Mouse (Mus musculus) spleen, adult 2 months (tissue): Measurements from ENCODE around the gene Golph3l. TPM values are rescaled to one million over a fixed set of nuclear protein-coding genes. Genes with fewer than 3 reads are reported as not detected.

ENCODE experiments used
- DNase-seq, 2 experiments: peaks; one replicate each; pipeline versions ENCODE4 v3.0.0 to v3.0.0-alpha.2; 2012 to 2021; ENCODE audit warnings: low spot score in 2 of 2, low read depth in 1 of 2
- H3K27ac ChIP-seq: fragments of 200-500 bp; 2 replicates; pipeline ENCODE4 v1.5.1; 2012; ENCODE audit warnings: low read length, inconsistent platforms; ENCODE audit not compliant: insufficient read depth
- H3K27me3 ChIP-seq: fragments of 200-500 bp; 2 replicates; pipeline ENCODE4 v1.6.1; 2012; ENCODE audit warnings: mild to moderate bottlenecking, moderate library complexity, low read length, inconsistent platforms; ENCODE audit not compliant: control insufficient read depth, insufficient read depth
- H3K36me3 ChIP-seq: fragments of 200-500 bp; 2 replicates; pipeline ENCODE4 v1.6.1; 2012; ENCODE audit warnings: mild to moderate bottlenecking, low read length, inconsistent platforms; ENCODE audit not compliant: control insufficient read depth, insufficient read depth
- H3K4me1 ChIP-seq: fragments of 200-500 bp; 2 replicates; pipeline ENCODE4 v1.6.1; 2011; ENCODE audit warnings: inconsistent platforms; ENCODE audit not compliant: control insufficient read depth, insufficient read depth, insufficient read length
- H3K4me3 ChIP-seq: fragments of 200-500 bp; 2 replicates; pipeline ENCODE4 v1.5.1; 2011; ENCODE audit warnings: mild to moderate bottlenecking, inconsistent platforms; ENCODE audit not compliant: insufficient read depth, insufficient read length; ENCODE audit errors: extremely low read depth
- CTCF ChIP-seq: fragments of 200-500 bp; IDR thresholded peaks from 2 replicates; pipeline ENCODE4 v1.5.1; 2011; ENCODE audit warnings: mild to moderate bottlenecking, inconsistent platforms; ENCODE audit not compliant: insufficient read depth, insufficient read length, insufficient replicate concordance; ENCODE audit errors: extremely low read depth
- POLR2A ChIP-seq: fragments of 200-500 bp; IDR thresholded peaks from 2 replicates; pipeline ENCODE4 v1.6.1; 2011; ENCODE audit warnings: low read depth, low read length, inconsistent platforms
- WGBS: fragments of 180-500 bp; shearing (Covaris S2); methylation state at CpG from one replicate; pipeline ENCODE4 v1.1.7; 2018; 5-methylcytosine and 5-hydroxymethylcytosine counted together
- polyA plus RNA-seq: library from polyadenylated mRNA; depleted of rRNA; stranded (reverse); fragments of >200 nt; gene quantifications from 2 replicates; pipeline ENCODE4 v1.2.3, GENCODE M21; 2012

Golph3l gene
- polyA plus RNA-seq, 1 experiment, result 3.8 TPM

DNA sequence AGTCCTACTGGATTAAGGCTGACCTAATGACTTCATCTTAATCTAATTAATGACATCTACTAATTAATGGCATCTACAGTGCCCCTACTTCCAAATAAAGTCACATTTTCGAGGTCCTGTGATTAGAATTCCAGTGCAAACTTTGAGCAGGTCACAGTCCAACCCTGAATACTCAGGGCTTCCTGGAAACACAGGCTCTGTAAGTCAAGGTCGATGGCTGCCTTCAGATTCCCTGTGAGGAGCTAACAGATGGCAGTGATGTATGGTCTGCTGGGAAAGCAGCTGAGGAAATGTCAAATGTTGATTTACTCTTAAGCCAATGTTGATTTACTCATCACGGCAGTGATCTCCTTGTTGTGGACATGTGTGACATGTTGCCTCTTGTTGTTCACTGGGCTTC is 34.7 kb upstream of the Golph3l start:
- DNase-seq, result no peak

DNA sequence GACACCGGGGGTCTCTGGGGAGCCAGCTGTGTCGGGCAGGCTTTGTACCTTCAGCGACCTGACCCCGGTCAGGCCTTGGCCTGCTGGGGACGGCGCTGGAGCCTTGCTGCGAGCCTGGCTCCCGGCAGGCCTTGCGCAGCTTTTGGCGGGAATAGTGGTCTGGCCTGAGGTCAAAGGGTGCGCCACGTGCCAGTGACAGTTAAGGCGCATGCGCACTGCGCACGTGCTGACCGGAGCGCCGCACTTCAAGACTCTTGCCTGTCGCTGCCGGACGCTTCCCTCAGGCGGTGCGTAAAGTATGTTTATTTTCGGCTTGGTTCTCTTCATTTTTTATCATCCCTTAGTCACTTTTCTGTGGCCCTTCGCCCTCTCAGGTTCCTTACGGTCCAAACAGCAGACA is 29.3 kb upstream of the Golph3l start, which contains the start of gene Hormad1:
TSS of gene Hormad1 (plus strand) at position 241 of the 400 bp plus-strand sequence.
- no peak for DNase-seq
- Histone ChIP-seq H3K36me3 (peaks cover 1% of the 10 kb centered on the region; the same call in 1 of the 2 replicates), H3K4me3 (no peak within 1 kb of the TSS), H3K27ac (no peak within 1 kb of the TSS), H3K4me1 (no peaks in the 10 kb centered on the region), H3K27me3 (no peaks in the 10 kb centered on the region)
- TF ChIP-seq CTCF (no peak), POLR2A (no peak)
- WGBS, result 95% methylated on average over 27 of the region's 27 CpGs

More for the DNA sequence above, 34.7 kb upstream of the Golph3l start:
- H3K36me3 ChIP-seq, result peaks cover 21% of the 10 kb centered on the region
- no peak overlapping the region for H3K4me3 ChIP-seq
- no peak for TF ChIP-seq POLR2A
- TF ChIP-seq CTCF, result no peak
- no peak overlapping the region for H3K27ac ChIP-seq
- no peaks in the 10 kb centered on the region for H3K27me3 ChIP-seq
- 66% methylated on average over 3 of the region's 3 CpGs for whole genome bisulfite sequencing
- no peaks in the 10 kb centered on the region for H3K4me1 ChIP-seq

DNA sequence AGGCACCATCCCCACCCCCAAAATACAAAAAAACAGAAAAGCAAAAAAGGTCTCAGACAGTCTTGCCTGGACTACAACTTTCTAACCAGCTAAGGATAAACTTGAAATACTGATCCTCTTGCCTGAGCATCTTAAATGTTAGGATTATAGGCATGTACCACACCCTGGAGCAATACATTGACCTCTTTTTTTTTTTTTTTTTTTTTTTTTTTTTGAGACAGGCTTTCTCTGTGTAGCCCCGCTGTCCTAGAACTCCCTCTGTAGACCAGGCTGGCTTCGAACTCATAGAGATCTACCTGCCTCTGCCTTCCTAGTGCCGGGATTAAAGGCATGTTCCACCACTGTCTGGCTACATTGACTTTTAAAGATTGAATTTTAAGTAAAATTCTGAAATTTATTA is 28.0 kb upstream of the Golph3l start:
- no peaks in the 10 kb centered on the region for H3K27me3 ChIP-seq
- no peak overlapping the region for H3K4me3 ChIP-seq
- H3K27ac ChIP-seq, result no peak overlapping the region
- H3K36me3 ChIP-seq, result peaks cover 1% of the 10 kb centered on the region; the same call in 1 of the 2 replicates
- TF ChIP-seq POLR2A, result no peak
- TF ChIP-seq CTCF, result no peak
- 96% methylated on average over 3 of the region's 3 CpGs for WGBS
- DNase-seq, result no peak
- H3K4me1 ChIP-seq, result no peaks in the 10 kb centered on the region

DNA sequence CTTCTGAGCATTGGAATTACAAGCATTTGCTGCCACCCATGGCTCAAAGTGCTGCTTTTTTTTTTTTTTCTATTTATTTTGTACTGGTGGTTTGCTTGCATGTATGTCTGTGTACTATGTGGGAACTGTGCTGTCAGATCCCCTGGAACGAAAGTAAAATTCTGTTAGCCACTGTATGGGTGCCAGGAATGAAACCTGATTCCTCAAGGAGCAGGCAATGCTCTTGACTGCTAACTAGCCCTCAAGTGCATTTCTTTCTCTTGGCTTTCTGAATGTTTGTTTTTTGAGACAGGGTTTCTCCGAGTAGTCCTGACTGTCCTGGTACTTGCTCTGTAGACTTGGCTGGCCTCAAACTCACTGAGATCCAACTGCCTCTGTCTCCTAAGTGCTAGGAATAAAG is 26.9 kb upstream of the Golph3l start:
- 89% methylated on average over 2 of the region's 2 CpGs for WGBS
- DNase-seq, result no peak
- TF ChIP-seq POLR2A, result no peak
- TF ChIP-seq CTCF, result no peak
- Histone ChIP-seq H3K36me3 (no peaks in the 10 kb centered on the region; the same call in 1 of the 2 replicates), H3K4me3 (no peak overlapping the region), H3K4me1 (no peaks in the 10 kb centered on the region), H3K27ac (no peak overlapping the region), H3K27me3 (no peaks in the 10 kb centered on the region)

DNA sequence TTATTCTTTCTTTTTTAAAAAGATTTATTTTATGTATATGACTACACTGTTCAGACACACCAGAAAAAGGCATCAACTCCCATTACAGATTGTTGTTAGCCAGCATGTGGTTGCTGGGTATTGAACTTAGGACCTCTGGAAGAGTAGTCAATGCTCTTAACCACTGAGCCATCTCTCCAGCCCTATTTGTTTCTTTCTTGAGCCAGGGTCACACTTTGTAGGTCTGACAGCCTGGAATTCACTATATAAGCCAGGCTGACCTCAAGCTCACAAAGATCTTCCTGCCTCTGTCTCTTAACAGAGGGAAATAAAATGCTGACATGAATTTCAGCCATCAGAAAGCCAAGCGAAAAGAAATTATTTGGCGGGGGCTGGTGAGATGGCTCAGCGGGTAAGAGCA is 19.1 kb upstream of the Golph3l start:
- no peak for DNase-seq
- Histone ChIP-seq H3K36me3 (no peaks in the 10 kb centered on the region), H3K4me1 (no peaks in the 10 kb centered on the region), H3K27me3 (no peaks in the 10 kb centered on the region), H3K4me3 (no peak overlapping the region), H3K27ac (no peak overlapping the region)
- TF ChIP-seq POLR2A (no peak), CTCF (no peak)
- WGBS, result 98% methylated on average over 3 of the region's 3 CpGs

DNA sequence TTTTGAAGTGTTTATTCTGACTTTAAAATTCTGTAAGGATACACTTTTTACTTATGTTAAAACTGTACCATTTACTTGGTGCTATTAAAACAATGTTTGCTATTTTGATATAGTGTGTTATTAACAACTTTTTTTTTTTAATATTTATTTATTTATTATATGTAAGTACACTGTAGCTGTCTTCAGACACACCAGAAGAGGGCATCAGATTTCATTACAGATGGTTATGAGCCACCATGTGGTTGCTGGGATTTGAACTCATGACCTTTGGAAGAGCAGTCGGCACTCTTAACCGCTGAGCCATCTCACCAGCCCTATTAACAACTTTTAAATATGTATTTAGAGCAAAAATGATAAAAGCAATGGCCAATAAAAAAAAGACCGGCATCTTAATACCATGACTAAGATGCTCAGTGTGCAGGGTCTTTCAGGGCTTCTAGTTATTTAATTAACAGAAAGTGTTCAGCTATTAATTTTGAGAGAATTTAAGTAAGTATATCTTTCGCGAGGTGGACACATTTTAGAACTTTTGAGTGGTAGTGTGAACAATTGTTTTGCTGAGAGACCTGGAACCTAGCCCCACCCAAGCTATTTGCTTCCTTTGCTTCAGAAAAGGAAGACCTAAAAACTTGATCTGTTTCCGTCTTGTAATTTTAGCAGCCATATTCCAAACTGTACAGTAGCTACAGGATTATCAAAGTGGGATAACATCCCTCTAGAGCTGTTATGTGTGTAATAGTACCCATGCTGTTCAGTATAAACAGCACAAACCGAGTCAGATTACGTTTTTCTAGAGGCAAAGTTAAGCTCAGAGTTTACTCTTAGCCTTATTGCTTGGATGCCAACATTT is 755 bp upstream of the Golph3l start:
- no peak for TF ChIP-seq POLR2A
- TF ChIP-seq CTCF, result no peak
- Histone ChIP-seq H3K4me3 (peak overlapping the region; percentile 14; the same call in 1 of the 2 replicates), H3K4me1 (no peaks in the 10 kb centered on the region), H3K27ac (peak overlapping the region; percentile 11; the same call in 1 of the 2 replicates), H3K36me3 (peaks cover 6% of the 10 kb centered on the region), H3K27me3 (no peaks in the 10 kb centered on the region)
- WGBS, result 47% methylated on average over 8 of the region's 8 CpGs
- no peak for DNase-seq

DNA sequence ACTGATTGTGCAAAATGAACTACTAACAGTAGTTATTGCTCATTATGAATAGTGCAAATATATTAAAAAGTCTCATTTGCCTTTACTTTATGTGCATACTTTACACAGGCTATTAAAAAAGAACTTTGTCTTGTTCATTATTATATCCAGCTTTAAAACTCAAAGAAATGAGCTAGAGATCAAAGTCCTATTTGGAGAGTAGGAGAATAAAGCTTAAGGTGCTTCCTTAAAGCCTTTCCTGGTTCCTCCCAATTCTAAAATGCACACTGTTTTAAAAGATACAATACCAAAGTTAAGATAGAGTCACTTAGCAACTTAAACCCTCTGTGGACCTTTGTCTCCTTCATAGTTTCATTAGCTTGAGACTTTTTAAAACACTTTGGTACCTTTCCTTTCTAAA is 10.0 kb downstream of the Golph3l start:
- DNase-seq, result no peak
- no peaks in the 10 kb centered on the region for H3K27me3 ChIP-seq
- H3K4me1 ChIP-seq, result no peaks in the 10 kb centered on the region
- H3K36me3 ChIP-seq, result peaks cover 8% of the 10 kb centered on the region; the same call in 1 of the 2 replicates
- no peak overlapping the region for H3K4me3 ChIP-seq
- TF ChIP-seq CTCF (no peak), POLR2A (no peak)
- no peak overlapping the region for H3K27ac ChIP-seq
